Mouse (Mus musculus) embryonic facial prominence, embryonic 15.5 days (tissue): ENCODE data around the gene Olfr790. TPM values are rescaled to one million over a fixed set of nuclear protein-coding genes. Genes with fewer than 3 reads are reported as not detected.

Source experiments
- polyA plus RNA-seq: library from polyadenylated mRNA; unstranded; fragments of >200 nt; fragmentation: Nextera tagmentation; extraction: Ambion mirVana; gene quantifications from 2 replicates; pipeline ENCODE4 v1.2.1, GENCODE M21; 2015

Gene Olfr790
- polyA plus RNA-seq, 1 experiment from 2014 or later, result not detected

Other genes starting within 250 kb of the Olfr790 start
- not detected in 2 replicates for gene Olfr776, start 239.4 kb upstream of the Olfr790 start, polyA plus RNA-seq
- not detected in 2 replicates for gene Olfr777, start 227.0 kb upstream of the Olfr790 start, polyA plus RNA-seq
- gene Olfr780, start 180.4 kb upstream of the Olfr790 start, polyA plus RNA-seq, result not detected in 2 replicates
- gene Olfr781, start 169.6 kb upstream of the Olfr790 start, polyA plus RNA-seq, result 0.17 TPM in 1 of 2 replicates, not detected in the other
- gene Olfr782, start 149.6 kb upstream of the Olfr790 start, polyA plus RNA-seq, result 0.19 TPM in 1 of 2 replicates, not detected in the other
- 0.07 TPM in 1 of 2 replicates, not detected in the other for gene Olfr784, start 114.4 kb upstream of the Olfr790 start, polyA plus RNA-seq
- not detected in 2 replicates for gene Olfr785, start 93.1 kb upstream of the Olfr790 start, polyA plus RNA-seq
- 0.17 TPM in 1 of 2 replicates, not detected in the other for gene Olfr786, start 71.2 kb upstream of the Olfr790 start, polyA plus RNA-seq
- not detected in 2 replicates for gene Olfr787, start 36.6 kb upstream of the Olfr790 start, polyA plus RNA-seq
- gene Olfr788, start 27.5 kb upstream of the Olfr790 start, polyA plus RNA-seq, result not detected in 2 replicates
- gene Olfr789, start 13.7 kb upstream of the Olfr790 start, polyA plus RNA-seq, result 0.05 TPM in 1 of 2 replicates, not detected in the other
- 0.07 and 0.21 TPM in 2 replicates for gene Olfr791, start 23.3 kb downstream of the Olfr790 start, polyA plus RNA-seq
- gene Olfr792, start 40.7 kb downstream of the Olfr790 start, polyA plus RNA-seq, result 0.24 TPM in 1 of 2 replicates, not detected in the other
- not detected in 2 replicates for gene Olfr794, start 69.2 kb downstream of the Olfr790 start, polyA plus RNA-seq
- not detected in 2 replicates for gene Olfr796, start 114.1 kb downstream of the Olfr790 start, polyA plus RNA-seq
- gene Olfr798, start 129.4 kb downstream of the Olfr790 start, polyA plus RNA-seq, result 0.04 and 0.12 TPM in 2 replicates
- not detected in 2 replicates for gene Olfr799, start 139.0 kb downstream of the Olfr790 start, polyA plus RNA-seq
- gene Olfr800, start 159.2 kb downstream of the Olfr790 start, polyA plus RNA-seq, result not detected in 2 replicates
- gene Olfr801, start 175.4 kb downstream of the Olfr790 start, polyA plus RNA-seq, result not detected in 2 replicates
- 0.03 and 0.07 TPM in 2 replicates for gene Olfr802, start 189.7 kb downstream of the Olfr790 start, polyA plus RNA-seq
- gene Olfr803, start 195.8 kb downstream of the Olfr790 start, polyA plus RNA-seq, result not detected in 2 replicates
- not detected in 2 replicates for gene Olfr804, start 204.7 kb downstream of the Olfr790 start, polyA plus RNA-seq
- 0.05 TPM in 1 of 2 replicates, not detected in the other for gene Olfr805, start 230.9 kb downstream of the Olfr790 start, polyA plus RNA-seq
- not detected in 2 replicates for gene Olfr806, start 243.4 kb downstream of the Olfr790 start, polyA plus RNA-seq